Mouse (Mus musculus) adrenal gland (tissue): Measurements from ENCODE around the gene Gm6309.
"Not testable (repeated sequence)": the region's sequence is repeated elsewhere in the genome, so short reads cannot be mapped to it uniquely, and the experiment has no call there.

ENCODE experiments used
- intact Hi-C: fragments of 180-260 bp; cut with DNase I; formaldehyde crosslinking; loops from one replicate; pipeline ENCODE4 v1.15.1; 2025
- long read RNA-seq, 2 experiments: library from polyadenylated mRNA; unstranded; transcript quantifications; one replicate each; pipeline ENCODE4 v2.0.0; 2020; ENCODE audit warnings: borderline replicate concordance in 1 of 2; ENCODE audit not compliant: insufficient replicate concordance in 1 of 2

Gene Gm6309
- long read RNA-seq, experiment 1 = 0 reads
- long read RNA-seq, experiment 2 = 0 reads

GRCm38 (mm10) chr5:146170621-146171020 lies at the start of gene Gm6309:
Gm6309 (minus strand) TSS chr5:146170721.
- intact Hi-C loops = not testable (repeated sequence)

- intact Hi-C loops = no loop called here
Measured at GRCm38 (mm10) chr5:146205537-146205936, 35.0 kb upstream of the Gm6309 start.

DNA sequence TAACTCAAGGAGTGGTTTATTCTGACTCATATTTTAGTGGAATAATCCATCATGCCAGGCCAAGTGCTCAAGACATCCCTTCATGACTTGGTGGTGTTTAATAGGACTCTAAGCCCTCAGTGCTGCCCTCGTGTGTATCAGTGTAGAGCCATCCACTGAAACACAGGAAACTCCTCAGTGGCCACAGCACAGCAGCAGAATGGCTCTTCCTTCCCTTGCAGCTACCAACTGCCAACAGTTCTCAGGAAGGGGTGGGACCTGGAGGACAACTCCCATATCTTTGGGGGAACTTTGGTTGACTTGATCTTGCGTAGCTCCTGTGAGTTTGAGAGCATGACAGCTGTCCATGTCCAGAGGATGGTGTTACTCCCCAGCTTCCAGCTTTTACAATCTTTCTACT lies 33.4 kb upstream of the Gm6309 start:
- intact Hi-C loops = no loop called here

DNA sequence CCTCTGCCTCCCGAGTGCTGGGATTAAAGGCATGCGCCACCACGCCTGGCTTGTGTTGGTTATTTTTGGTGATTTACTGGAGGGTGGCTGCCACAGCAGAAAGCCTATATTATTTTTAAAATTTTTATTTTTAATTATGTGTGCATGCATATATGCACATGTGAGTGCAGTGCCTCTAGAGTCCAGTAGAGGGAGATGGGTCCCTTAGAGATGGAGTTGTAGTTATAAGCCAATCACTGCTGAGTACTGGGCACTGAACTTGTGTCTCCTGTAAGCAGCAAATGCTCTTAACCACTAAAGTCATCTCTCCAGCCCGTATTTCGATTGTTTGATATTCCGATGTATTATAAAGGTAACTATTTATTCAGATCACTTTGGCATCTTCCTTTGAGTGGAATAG lies 30.1 kb upstream of the Gm6309 start:
- intact Hi-C loops = no loop called here

DNA sequence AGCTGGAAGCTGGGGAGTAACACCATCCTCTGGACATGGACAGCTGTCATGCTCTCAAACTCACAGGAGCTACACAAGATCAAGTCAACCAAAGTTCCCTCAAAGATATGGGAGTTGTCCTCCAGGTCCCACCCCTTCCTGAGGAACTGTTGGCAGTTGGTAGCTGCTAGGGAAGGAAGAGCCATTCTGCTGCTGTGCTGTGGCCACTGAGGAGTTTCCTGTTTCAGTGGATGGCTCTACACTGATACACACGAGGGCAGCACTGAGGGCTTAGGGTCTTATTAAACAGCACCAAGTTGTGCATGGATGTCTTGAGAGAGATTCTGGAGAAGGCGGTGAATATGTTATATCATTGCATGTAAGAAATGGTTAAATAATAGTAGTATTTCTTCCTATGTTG lies 29.0 kb upstream of the Gm6309 start:
- intact Hi-C loops = no loop called here

- intact Hi-C loops = no loop called here
Measured at GRCm38 (mm10) chr5:146199073-146199472, 28.6 kb upstream of the Gm6309 start.

GRCm38 (mm10) chr5:146193360-146193759 lies 22.8 kb upstream of the Gm6309 start:
- intact Hi-C loops = no loop called here

DNA sequence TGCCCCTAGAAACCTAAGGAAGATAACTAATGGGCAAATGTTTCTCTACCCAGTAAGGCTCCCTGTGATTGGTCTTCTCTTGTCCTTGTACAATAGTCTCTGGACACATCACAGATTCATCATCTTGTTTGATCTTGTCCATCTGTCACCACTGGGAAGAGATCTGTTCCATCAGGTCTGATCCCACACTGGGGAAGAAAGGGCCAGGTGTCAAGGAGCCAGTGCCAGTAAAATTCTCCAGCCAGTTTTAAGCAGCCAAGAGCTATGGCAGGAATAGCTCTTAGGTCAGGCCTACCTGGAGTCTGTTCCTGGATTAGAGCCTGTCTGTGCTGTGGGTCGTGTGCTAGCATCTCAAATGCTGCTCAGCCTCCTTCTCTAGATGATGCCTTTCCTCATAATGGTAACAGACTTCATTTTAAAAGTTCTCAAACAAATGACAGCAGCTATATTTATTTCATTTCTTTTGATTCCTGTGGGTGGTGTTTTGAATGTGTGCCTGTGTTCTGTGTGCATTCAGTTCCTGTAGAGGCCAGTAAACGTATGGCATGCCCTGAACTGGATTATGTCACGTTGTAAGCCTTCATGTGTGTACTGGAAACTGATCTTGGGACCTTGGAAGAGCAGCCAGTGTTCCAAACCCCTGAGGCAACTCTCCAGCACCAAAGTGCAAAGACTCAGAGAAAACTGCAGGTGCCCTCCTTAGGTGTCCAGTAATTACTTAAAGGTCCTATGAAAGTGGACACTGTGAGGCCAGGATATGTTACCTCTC lies 20.2 kb upstream of the Gm6309 start:
- intact Hi-C loops = no loop called here

DNA sequence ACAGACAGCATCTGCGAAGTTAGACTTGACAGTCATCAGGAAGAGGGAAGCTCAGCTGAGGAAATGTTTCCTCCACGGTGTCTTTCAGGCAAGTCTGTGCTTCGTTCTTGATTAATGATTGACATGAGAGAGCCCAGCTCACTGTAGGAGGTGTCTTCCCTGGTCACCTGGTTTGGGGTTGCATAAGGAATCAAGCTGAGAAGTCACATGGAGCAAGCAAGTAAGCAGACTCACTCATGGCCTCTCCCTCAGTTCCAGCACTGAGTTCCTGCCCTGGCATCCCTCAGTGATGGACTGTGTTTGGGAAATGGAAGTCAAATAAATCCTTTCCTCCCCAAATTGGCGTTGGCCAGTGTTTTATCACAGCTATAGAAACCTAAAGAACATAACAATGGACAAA lies 19.6 kb upstream of the Gm6309 start:
- intact Hi-C loops = no loop called here

GRCm38 (mm10) chr5:146188712-146189111 lies 18.2 kb upstream of the Gm6309 start:
- intact Hi-C loops = no loop called here

DNA sequence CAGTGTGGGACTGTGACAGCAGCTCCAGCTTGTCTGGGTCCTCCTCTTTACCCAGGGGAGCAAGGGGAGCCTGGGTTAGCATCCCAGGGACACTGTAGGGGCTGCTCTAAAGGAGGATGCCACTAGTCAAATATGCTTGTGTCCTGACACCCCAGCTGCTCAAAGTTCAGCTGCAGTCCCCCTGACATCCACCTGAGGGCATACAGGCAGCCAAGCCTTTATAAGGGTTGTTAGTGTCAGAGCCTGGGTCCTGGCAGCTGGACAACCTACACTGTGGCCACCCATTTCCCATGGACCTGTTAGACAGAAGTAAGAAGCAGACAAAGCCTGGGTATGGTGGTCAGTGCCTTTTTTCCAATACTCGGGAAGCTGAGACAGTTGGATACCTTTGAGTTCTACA lies 17.6 kb upstream of the Gm6309 start:
- intact Hi-C loops = no loop called here

- intact Hi-C loops = loop anchor here (1.0 kb wide), 1 partner anchor 116 kb away; no protein-coding TSS in a partner anchor
Measured at GRCm38 (mm10) chr5:146187441-146187840, 16.9 kb upstream of the Gm6309 start.

- intact Hi-C loops = not testable (repeated sequence)
Measured at GRCm38 (mm10) chr5:146185204-146185603, 14.7 kb upstream of the Gm6309 start, which contains the start of gene 1700001J03Rik. 1700001J03Rik (minus strand) TSS chr5:146185304.

GRCm38 (mm10) chr5:146172744-146173143 lies 2.2 kb upstream of the Gm6309 start:
- intact Hi-C loops = not testable (repeated sequence)

DNA sequence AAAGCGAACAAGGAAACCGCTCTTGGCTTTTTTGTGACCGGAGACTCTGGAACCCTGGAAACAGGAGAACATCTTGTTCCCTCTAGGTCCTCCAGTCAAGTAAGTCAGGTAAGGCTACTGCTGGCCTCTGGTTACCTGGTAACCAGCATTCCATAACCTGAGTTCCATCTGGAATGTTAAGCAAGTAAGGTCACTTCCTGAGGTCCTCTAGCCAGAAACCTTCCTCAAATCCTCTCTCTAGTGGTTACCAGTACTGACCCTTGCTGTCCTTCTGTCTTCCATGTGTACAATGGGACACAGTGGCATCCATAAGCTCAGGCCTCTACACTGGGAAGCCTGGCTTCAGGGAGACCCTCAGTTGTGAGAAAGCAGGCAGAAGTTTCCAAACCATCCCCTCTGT lies 10.1 kb downstream of the Gm6309 start, which contains the start of gene Gm5565:
Gene Gm5565 (minus strand): TSS at position 101 of the 400 bp plus-strand sequence.
- intact Hi-C loops = not testable (repeated sequence)

- intact Hi-C loops = not testable (repeated sequence)
Measured at GRCm38 (mm10) chr5:146158326-146158725, 12.2 kb downstream of the Gm6309 start.

DNA sequence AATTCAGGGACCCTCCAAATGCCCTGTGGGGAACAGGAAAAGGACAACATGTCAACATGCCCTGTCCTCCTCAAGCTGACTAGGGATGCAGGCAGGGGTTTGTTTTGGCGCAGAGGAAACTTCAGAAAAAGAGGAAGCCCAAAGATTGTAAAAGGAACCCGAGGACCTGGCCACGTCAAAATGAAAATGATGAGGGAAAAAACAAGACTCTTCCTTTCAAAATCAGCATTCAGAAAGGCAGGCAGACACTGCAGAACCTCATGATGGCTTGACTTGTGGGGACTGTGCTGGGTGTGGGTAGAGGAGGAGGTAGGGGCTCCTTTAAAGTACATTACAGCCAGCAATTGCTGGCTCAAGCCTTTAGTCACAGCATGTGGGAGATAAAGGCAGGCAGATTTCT lies 20.1 kb downstream of the Gm6309 start:
- intact Hi-C loops = no loop called here

- intact Hi-C loops = no loop called here
Measured at GRCm38 (mm10) chr5:146147903-146148302, 22.6 kb downstream of the Gm6309 start.
